Mouse (Mus musculus): ENCODE measurements around the gene Gm28230.

DNA sequence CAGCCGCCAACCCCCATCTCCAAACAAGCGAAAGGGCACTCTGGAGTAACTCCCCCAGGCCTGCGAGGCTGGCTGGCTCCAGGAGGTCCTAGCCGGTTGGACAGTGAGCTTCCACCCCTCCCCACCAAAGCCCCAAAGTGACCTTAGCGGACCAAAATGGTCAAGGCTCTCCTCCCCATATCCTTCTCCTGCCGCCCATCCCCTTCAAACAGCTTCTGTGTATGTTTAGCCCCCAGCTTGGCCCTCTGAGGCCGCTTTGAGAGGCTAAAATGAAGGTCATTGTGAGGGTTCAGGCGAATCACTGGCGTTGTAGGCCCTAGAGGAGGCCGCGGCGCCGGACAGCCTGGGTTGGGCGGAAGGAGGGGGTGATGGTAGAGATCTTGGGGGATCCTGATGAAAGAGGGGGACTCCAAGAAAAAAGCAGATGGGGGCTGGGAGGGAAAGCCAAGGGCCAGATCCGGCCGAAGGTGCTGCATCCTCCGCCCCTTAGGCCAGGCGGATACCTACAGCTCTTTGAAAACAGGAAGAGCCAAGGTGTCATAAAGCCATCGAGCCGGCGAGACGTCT lies 25.9 kb upstream of the Gm28230 start:
- no peak for TF ChIP-seq HCFC1 (IDR thresholded peaks at IDR 0.05; ENCODE audit: low read depth, low read length)
- TF ChIP-seq USF2 (IDR thresholded peaks at IDR 0.05; ENCODE audit: borderline replicate concordance in 1 of 2, insufficient read depth in 1 of 2, low read depth in 1 of 2, low read length in 2 of 2), result no peak
- TF ChIP-seq ZNF384 (IDR thresholded peaks at IDR 0.05; ENCODE audit: low read depth, low read length), result no peak
- TF ChIP-seq CTCF (IDR thresholded peaks at IDR 0.05 in 2 of 3, conservative IDR thresholded peaks at IDR 0.05 in 1 of 3; ENCODE audit: control insufficient read depth in 1 of 3, insufficient read depth in 1 of 3, low read depth in 2 of 3, low read length in 3 of 3, poor library complexity in 1 of 3, severe bottlenecking in 1 of 3), result no peak
- no peak for TF ChIP-seq MAFK (IDR thresholded peaks at IDR 0.05; ENCODE audit: borderline replicate concordance, low read depth, low read length)
- TF ChIP-seq UBTF (IDR thresholded peaks at IDR 0.05; ENCODE audit: borderline replicate concordance, insufficient read depth, low read depth, low read length), result no peak
- TF ChIP-seq TCF12 (IDR thresholded peaks at IDR 0.05; ENCODE audit: low read depth, low read length), result no peak
- TF ChIP-seq ETS1 (IDR thresholded peaks at IDR 0.05; ENCODE audit: low read depth, low read length), result no peak
- TF ChIP-seq GABPA (IDR thresholded peaks at IDR 0.05; ENCODE audit: low read depth, low read length), result no peak
- no peak for TF ChIP-seq JUND (IDR thresholded peaks at IDR 0.05; ENCODE audit: low read depth, low read length)
- no peak for TF ChIP-seq POLR2A (IDR thresholded peaks at IDR 0.05; ENCODE audit: control insufficient read depth in 1 of 2, insufficient read depth in 1 of 2, low read depth in 1 of 2, low read length in 2 of 2, poor library complexity in 1 of 2)
